Mouse (Mus musculus) thymus, adult 2 months (tissue): ENCODE measurements around the gene Dnajc22.

Experiments
- CTCF ChIP-seq: fragments of 200-500 bp; IDR thresholded peaks from 2 replicates; pipeline ENCODE4 v1.5.1; 2012; ENCODE audit warnings: mild to moderate bottlenecking, control low read depth, low read length, moderate library complexity, borderline replicate concordance; ENCODE audit not compliant: control insufficient read depth, poor library complexity, insufficient read depth; ENCODE audit errors: extremely low read depth
- POLR2A ChIP-seq: fragments of 200-500 bp; IDR thresholded peaks from 2 replicates; pipeline ENCODE4 v1.6.1; 2012; ENCODE audit warnings: mild to moderate bottlenecking, low read length, control low read depth, moderate library complexity; ENCODE audit not compliant: control insufficient read depth, poor library complexity, insufficient read depth; ENCODE audit errors: extremely low read depth

- TF ChIP-seq POLR2A (no peak), CTCF (no peak)
Observed at GRCm38 (mm10) chr15:99098493-99098861, 5.5 kb downstream of the Dnajc22 start.
